Mouse (Mus musculus) left cerebral cortex, adult 6 months (tissue): ENCODE data around the gene Rd3l. TPM values are rescaled to one million over a fixed set of nuclear protein-coding genes. Genes with fewer than 3 reads are reported as not detected.

ENCODE experiments used
- long read RNA-seq, 2 experiments: library from polyadenylated mRNA; unstranded; transcript quantifications; one replicate each; pipeline ENCODE4 v2.0.0; 2019 to 2020
- polyA plus RNA-seq: library from polyadenylated mRNA; unstranded; fragments of <200 nt; fragmentation: Nextera tagmentation; gene quantifications from 2 replicates; pipeline ENCODE4 v1.2.3, GENCODE M21; 2021

Gene Rd3l
- polyA plus RNA-seq: 0.06 and 0.58 TPM in 2 replicates
- long read RNA-seq, experiment 1, partial matches to known transcripts: 0 of 1 reads
- long read RNA-seq, experiment 1, other reads (novel, unspliced or antisense): 0 of 1 reads
- long read RNA-seq, experiment 2: 0 reads

DNA sequence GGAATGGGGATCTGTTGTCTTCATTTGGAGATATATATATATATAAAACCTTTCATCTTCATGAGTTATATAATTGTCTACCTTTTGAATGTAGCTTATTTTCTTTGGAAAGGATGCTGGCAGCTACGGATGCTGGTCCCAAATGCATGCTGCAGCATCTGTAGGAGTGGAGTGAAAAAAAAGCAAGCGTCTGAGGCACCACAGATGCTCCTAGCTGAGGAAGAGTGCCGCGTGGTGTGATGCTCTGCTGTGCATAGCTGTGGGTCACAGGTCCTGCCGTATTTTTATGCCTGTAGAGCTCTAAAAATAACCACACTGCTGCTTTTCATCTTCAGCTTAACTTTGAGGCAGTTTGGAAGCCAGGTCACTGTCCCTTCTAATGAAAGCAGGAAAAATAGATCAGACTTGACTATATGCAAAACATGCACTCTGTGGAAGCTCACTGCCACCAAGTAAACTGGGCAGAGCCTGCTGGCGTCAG is at the start of gene Rd3l:
TSS of gene Rd3l (minus strand) at position 431 of the 481 bp plus-strand sequence.

DNA sequence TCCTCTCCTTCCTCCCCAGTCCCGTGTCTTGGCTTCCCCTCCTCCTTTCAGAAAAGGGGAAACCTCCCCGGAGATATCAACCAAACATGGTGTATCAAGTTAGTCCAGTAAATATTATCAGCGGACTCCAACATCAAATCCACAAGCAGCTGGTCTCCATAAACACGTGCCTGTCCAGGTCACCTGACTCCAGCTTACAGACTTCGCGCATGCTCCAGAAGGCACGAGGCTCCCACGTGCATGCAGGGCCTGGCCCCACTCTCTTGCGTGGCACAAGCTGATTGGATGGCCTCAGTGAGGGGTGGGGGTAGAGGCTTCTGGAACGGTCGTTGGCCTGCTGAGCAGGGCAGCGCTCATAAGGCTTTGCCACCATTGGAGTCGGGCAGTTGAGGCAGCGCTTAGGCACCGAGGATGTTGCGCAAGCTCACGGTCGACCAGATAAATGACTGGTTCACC is 9.9 kb downstream of the Rd3l start, which contains the start of gene Tdrd9:
TSS of gene Tdrd9 (plus strand) at position 329 of the 456 bp plus-strand sequence.

DNA sequence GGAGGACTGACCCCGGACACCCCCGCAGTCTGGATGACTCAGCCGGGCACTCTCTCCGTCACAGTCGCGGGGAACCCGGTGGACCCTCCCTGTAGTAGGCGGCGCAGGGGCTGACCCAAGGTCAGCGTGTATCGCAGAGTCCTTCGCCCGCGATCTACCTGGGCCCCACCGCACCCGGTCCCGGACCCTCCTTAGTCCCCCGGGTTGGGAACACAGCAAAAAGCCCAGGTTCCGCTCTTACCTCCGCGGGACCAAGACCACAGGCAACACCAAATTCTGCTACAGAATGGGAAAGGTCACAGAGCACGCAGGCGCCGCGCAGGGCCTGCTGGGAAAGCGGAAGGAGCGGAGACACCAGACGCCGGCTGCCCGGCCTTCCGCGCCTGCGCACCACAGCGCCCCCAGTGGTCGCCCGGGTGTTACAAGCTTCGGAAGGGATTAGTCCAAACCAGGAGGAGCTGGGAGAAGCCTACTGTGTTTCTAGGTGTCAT is 14.4 kb downstream of the Rd3l start, which contains the start of gene Atp5mpl:
TSS of gene Atp5mpl (minus strand) at position 295 of the 491 bp plus-strand sequence.

Other genes with a start within 250 kb of the Rd3l start
- 377 and 460 TPM in 2 replicates for gene Klc1, start 222.5 kb downstream of the Rd3l start, polyA plus RNA-seq
- 6.8 and 7.7 TPM in 2 replicates for gene Xrcc3, start 167.4 kb downstream of the Rd3l start, polyA plus RNA-seq
- gene Zfyve21, start 167.1 kb downstream of the Rd3l start, polyA plus RNA-seq: 55.5 and 74.1 TPM in 2 replicates
- gene Ppp1r13b, start 73.2 kb downstream of the Rd3l start, polyA plus RNA-seq: 12.4 and 28.1 TPM in 2 replicates
- 1,206 and 1,347 TPM in 2 replicates for gene Atp5mpl, start 14.3 kb downstream of the Rd3l start, polyA plus RNA-seq
- gene Tdrd9, start 9.8 kb downstream of the Rd3l start, polyA plus RNA-seq: 0.04 and 0.36 TPM in 2 replicates
- gene Aspg, start 125.4 kb upstream of the Rd3l start, polyA plus RNA-seq: 1.6 and 1.8 TPM in 2 replicates
- gene Kif26a, start 164.9 kb upstream of the Rd3l start, polyA plus RNA-seq: 0.29 and 0.40 TPM in 2 replicates